Mouse (Mus musculus) B cell, adult 2 months (primary cell): ENCODE results near the gene Tmed3.

Experiments used
- DNase-seq, 2 experiments: peaks; one replicate each; pipeline ENCODE4 v3.0.0; 2022

Gene Tmed3

GRCm38 (mm10) chr9:89704265-89705196 is at the start of gene Tmed3:
Tmed3 (minus strand) TSS chr9:89705068.
- peak; percentile 90 for DNase-seq

DNA sequence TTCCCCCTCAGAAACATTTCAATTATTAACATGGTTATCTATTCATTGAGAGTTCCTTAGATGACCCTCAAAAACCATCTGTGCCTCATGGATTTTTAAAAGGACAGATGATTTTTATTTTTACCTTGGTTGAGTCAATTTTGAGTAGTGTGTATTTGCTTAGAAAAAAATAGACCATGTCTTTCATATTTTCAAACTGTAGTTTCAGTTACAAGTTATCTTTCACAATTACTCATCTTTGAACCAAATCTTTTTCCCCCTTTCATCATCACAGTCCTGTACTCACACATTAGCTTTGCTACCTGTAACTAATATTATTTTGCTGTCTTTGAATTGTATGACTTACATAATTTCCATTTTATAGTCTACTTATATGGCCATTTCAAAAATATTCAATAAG is 35.2 kb upstream of the Tmed3 start:
- DNase-seq: no peak

- DNase-seq: no peak
These were observed 33.4 kb upstream of the Tmed3 start, which contains the start of gene Ankrd34c for GRCm38 (mm10) chr9:89738295-89738694. Ankrd34c (minus strand) TSS chr9:89738475.

- DNase-seq: no peak
These were observed 33.0 kb upstream of the Tmed3 start for GRCm38 (mm10) chr9:89737888-89738287.

GRCm38 (mm10) chr9:89736932-89737705 is 32.3 kb upstream of the Tmed3 start:
- DNase-seq: peak; percentile 32 to 35

DNA sequence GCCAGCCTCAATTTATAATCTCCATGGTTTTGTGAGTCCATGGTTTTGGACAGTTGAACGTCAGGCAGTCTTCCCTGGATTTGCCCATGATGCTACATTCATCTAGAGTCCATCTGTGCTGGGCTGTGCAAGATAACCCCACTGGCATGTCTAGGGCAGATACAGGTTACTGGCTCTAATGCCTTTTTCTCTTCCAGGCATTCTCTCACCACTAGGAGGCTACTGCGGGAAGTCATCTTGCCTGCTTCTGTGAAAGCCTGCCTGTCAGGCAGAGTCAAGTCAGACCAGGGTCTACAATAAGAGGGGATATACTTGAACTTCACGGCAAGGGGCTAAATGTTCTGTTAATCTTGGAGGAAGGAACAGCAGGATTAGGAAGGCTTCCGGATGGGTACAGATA is 2.0 kb upstream of the Tmed3 start:
- DNase-seq: peak; percentile 40 to 49

GRCm38 (mm10) chr9:89705197-89705533 is 297 bp upstream of the Tmed3 start:
- DNase-seq: no peak

DNA sequence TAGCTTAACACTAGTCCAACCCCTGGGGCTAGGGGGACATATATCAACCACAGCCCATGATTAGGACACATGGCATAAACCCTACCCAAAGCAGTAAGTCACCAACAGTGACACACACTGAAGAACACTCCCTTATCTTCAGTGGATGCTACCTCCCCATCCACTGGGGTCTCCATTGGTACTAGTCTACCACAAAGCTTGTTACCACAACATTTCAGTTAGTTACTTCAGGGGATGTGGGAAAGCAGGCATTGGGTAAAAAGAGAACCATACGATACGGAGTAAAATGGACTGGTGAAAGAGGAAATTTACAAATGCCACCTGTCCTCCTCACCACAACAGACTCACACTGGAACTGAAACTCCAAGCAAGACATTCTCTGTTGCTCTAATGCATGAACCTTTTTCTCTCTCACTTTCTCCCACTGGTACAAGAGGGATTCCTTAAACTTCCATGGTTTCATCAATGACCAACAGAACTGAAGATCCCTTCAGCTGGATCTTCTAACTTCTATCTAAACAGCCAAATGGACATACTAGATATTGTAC is 3.9 kb downstream of the Tmed3 start:
- DNase-seq: no peak

GRCm38 (mm10) chr9:89695143-89695542 is 9.7 kb downstream of the Tmed3 start:
- DNase-seq: no peak

GRCm38 (mm10) chr9:89693670-89694069 is 11.2 kb downstream of the Tmed3 start:
- no peak for DNase-seq

- no peak for DNase-seq
These were observed 15.7 kb downstream of the Tmed3 start for GRCm38 (mm10) chr9:89689179-89689578.

DNA sequence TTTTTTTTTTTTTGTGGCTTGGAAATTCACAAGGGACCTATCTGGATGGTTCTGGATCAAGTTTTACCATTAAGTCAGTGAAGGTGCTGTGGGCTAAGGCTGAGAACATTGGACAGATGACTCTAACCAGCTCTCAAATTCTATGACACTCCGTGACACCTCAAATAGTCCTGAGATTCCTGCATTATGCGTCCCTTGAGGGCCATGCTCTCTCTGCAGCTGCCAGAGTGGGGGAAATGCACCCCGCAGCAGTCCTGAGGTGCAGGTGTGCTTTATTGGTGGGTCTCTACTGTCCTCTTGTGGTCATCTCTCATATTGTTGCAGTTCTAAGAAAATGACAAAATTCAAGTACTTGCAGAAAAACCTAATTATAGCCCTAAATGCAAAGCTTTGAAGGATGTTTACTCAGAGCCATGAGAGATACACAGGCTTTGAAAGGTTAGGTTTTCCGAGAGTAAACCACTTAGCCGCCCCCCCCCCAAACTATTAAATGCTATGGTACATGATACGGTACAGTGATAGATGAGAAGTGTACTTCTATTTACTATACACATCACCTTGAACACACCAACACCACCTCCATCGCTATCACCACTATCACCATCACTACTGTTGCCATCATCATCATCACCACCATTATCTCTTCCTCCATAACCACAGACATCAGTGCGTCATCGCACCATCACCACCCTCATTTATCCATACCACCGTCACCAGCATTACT is 17.2 kb downstream of the Tmed3 start:
- DNase-seq: peak; percentile 51 to 54

DNA sequence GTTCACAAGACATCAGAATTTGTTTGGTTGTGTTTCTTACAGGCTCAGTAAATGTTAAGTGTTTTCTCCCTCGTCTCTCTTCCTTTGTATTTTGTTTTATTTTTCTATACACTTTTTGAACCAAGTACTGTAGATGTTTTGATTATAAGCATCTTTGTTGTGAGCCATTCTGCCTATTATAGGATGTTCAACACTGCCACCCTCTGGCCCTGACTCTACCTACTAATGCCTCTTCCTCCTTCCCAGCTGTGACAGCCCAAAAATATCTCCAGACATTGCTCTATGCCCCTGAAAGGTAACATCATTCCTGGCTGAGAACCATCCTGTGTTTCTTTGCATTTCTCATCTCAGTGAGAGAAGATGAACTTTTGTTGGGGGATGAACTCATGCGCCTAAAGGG is 18.6 kb downstream of the Tmed3 start:
- DNase-seq: no peak

GRCm38 (mm10) chr9:89678974-89679373 is 25.9 kb downstream of the Tmed3 start:
- DNase-seq: no peak

- DNase-seq: peak; percentile 83 to 84
These were observed 30.8 kb downstream of the Tmed3 start for GRCm38 (mm10) chr9:89674014-89674618.

- DNase-seq: no peak
These were observed 31.5 kb downstream of the Tmed3 start for GRCm38 (mm10) chr9:89673402-89673801.

GRCm38 (mm10) chr9:89669878-89670277 is 35.0 kb downstream of the Tmed3 start:
- no peak for DNase-seq

DNA sequence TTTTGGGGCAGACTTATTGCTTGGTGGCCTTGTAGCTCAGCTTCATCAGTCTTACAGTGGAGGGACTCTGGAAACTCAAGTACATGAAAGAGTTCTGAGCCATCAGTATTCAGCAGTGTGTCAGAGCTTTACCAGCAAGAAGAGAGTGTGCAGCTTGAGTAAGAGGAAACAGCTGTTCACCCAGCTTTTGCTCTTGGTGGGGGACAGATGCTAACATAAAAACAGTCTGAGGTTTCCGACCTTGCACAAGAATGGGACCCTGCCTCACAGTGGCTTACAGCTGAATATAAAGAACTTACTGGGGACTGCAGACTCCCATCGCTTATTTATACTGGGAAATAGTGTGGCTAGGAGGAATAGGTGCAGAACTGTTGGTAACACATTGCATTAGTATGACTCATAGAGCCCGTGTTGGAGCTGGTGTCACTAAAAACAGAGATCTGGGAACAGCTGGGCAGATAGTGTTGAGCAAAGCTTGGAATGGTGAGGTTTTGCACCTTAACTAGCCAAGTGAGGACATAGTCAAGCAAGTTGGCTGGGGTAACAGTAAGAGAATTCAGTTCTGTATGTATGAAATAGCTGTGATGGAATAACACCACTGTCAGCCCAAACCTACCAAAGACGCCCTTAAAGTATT is 37.4 kb downstream of the Tmed3 start:
- no peak for DNase-seq

- no peak for DNase-seq
These were observed 54.0 kb downstream of the Tmed3 start for GRCm38 (mm10) chr9:89650913-89651312.
